Mouse (Mus musculus) ES-E14 (cell line): ENCODE measurements at regions not wholly inside any gene's neighbourhood (a gene's known extent, or its start where the extent isn't known, plus 50 kb on each side); places are given as distances from the start of the nearest gene placed in this dataset.
A peak's percentile ranks its signal among the peaks of the same experiment; 100 is the strongest.
"Not testable (repeated sequence)": the region's sequence is repeated elsewhere in the genome, so short reads cannot be mapped to it uniquely, and the experiment has no call there.

Experiments used
- DNase-seq: peaks from one replicate; pipeline ENCODE4 v3.0.0-alpha.2; 2013; ENCODE audit warnings: low read depth, low spot score
- H3K27ac ChIP-seq: 2 replicates; pipeline ENCODE4 v1.5.1; 2012; ENCODE audit warnings: low read depth, mild to moderate bottlenecking, low read length, moderate library complexity, mixed read lengths; ENCODE audit not compliant: poor library complexity, insufficient read depth, severe bottlenecking
- H3K36me3 ChIP-seq: 2 replicates; pipeline ENCODE4 v1.6.1; 2012; ENCODE audit warnings: mild to moderate bottlenecking, low read length, moderate library complexity, mixed read lengths; ENCODE audit not compliant: control insufficient read depth, poor library complexity, insufficient read depth, severe bottlenecking
- H3K4me1 ChIP-seq, 2 experiments: fragments of 150-350 bp in 1 of 2; sonication (generic) in 1 of 2; 2 replicates each; pipeline ENCODE4 v1.6.1; 2012; ENCODE audit warnings: low read length in 2 of 2, mild to moderate bottlenecking in 1 of 2, mixed read lengths in 1 of 2; ENCODE audit not compliant: control insufficient read depth in 2 of 2, insufficient read depth in 2 of 2, poor library complexity in 1 of 2
- H3K4me3 ChIP-seq, 2 experiments: fragments of 150-350 bp in 1 of 2; sonication (generic) in 1 of 2; 2 replicates each; pipeline ENCODE4 v1.5.1; 2012; ENCODE audit warnings: low read length in 2 of 2, low read depth in 1 of 2, mild to moderate bottlenecking in 1 of 2, mixed read lengths in 1 of 2; ENCODE audit not compliant: insufficient read depth in 1 of 2, poor library complexity in 1 of 2, severe bottlenecking in 1 of 2
- H3K9ac ChIP-seq: 2 replicates; pipeline ENCODE4 v1.6.1; 2012; ENCODE audit warnings: low read depth, mild to moderate bottlenecking, low read length, mixed read lengths; ENCODE audit not compliant: poor library complexity, insufficient read depth, severe bottlenecking
- H3K9me3 ChIP-seq: fragments of 150-350 bp; sonication (generic); 2 replicates; pipeline ENCODE4 v1.6.1; 2012; ENCODE audit warnings: low read depth, mild to moderate bottlenecking, low read length; ENCODE audit not compliant: control insufficient read depth, insufficient read depth
- CHD2 ChIP-seq: IDR thresholded peaks from 2 replicates; pipeline ENCODE4 v1.6.1; 2014; ENCODE audit warnings: mild to moderate bottlenecking, low read depth, low read length, inconsistent platforms
- HCFC1 ChIP-seq: IDR thresholded peaks from 2 replicates; pipeline ENCODE4 v1.6.1; 2012; ENCODE audit warnings: low read length, inconsistent platforms, borderline replicate concordance; ENCODE audit not compliant: insufficient read depth
- MAFK ChIP-seq: IDR thresholded peaks from 2 replicates; pipeline ENCODE4 v1.6.1; 2014; ENCODE audit warnings: mild to moderate bottlenecking, low read depth, low read length, inconsistent platforms; ENCODE audit not compliant: insufficient read depth
- ZC3H11A ChIP-seq: IDR thresholded peaks from 2 replicates; pipeline ENCODE4 v1.6.1; 2012; ENCODE audit warnings: low read depth, mild to moderate bottlenecking, inconsistent platforms, low read length, borderline replicate concordance
- ZNF384 ChIP-seq: IDR thresholded peaks from 2 replicates; pipeline ENCODE4 v1.6.1; 2012; ENCODE audit warnings: low read depth, low read length, inconsistent platforms
- in situ Hi-C, 2 experiments: fragments of 600-800 bp; cut with MboI; formaldehyde crosslinking; loops; one replicate each; pipeline ENCODE4 v1.15.1; 2025; ENCODE audit warnings: low sequenced_read_pairs in 2 of 2, inconsistent platforms in 1 of 2; ENCODE audit not compliant: unreplicated experiment in 2 of 2

- Histone ChIP-seq H3K4me3 (no peak overlapping the region), H3K27ac (no peak overlapping the region), H3K9me3 (0 out of 2 replicates have a peak, but pooled peaks cover under 1% of the 10 kb centered on the region), H3K4me1 (no peaks in the 10 kb centered on the region), H3K36me3 (no peaks in the 10 kb centered on the region), H3K9ac (no peak overlapping the region)
- peak; percentile 38 for DNase-seq
- in situ Hi-C loops: no loop called here
- TF ChIP-seq CHD2 (no peak), ZNF384 (peak; percentile 94), ZC3H11A (peak; percentile 61; the same call in 1 of the 2 replicates), MAFK (no peak), HCFC1 (no peak)
Observed at GRCm38 (mm10) chr4:61998366-61998765, 55.6 kb downstream of the Mup20 start.

- H3K27ac ChIP-seq, in situ Hi-C loops, H3K9me3 ChIP-seq, H3K9ac ChIP-seq, H3K4me1 ChIP-seq, H3K36me3 ChIP-seq, DNase-seq, H3K4me3 ChIP-seq: not testable (repeated sequence)
Observed at GRCm38 (mm10) chr4:61989941-61990340, 64.0 kb downstream of the Mup20 start.

GRCm38 (mm10) chr4:61976159-61976558, 77.8 kb downstream of the Mup20 start:
- in situ Hi-C loops: no loop called here
- Histone ChIP-seq H3K9ac (no peak overlapping the region), H3K36me3 (no peaks in the 10 kb centered on the region), H3K4me3 (no peak overlapping the region), H3K4me1 (no peaks in the 10 kb centered on the region), H3K27ac (no peak overlapping the region), H3K9me3 (no peaks in the 10 kb centered on the region)
- no peak for DNase-seq
- TF ChIP-seq MAFK (no peak), ZNF384 (no peak), ZC3H11A (no peak), HCFC1 (no peak), CHD2 (no peak)

- no peak for TF ChIP-seq ZNF384
- no peak for TF ChIP-seq MAFK
- no peak for TF ChIP-seq HCFC1
- TF ChIP-seq ZC3H11A: no peak; the same call in 1 of the 2 replicates
- TF ChIP-seq CHD2: no peak
- H3K9me3 ChIP-seq: no peaks in the 10 kb centered on the region
- DNase-seq: peak; percentile 45
- in situ Hi-C loops: no loop called here
- no peak overlapping the region for H3K27ac ChIP-seq
- no peak overlapping the region for H3K9ac ChIP-seq
- no peaks in the 10 kb centered on the region for H3K36me3 ChIP-seq
- H3K4me3 ChIP-seq: no peak overlapping the region
- peaks cover 0 to 3% of the 10 kb centered on the region in 2 experiments; a peak in 2 of 4 replicates for H3K4me1 ChIP-seq
Observed at GRCm38 (mm10) chr4:61973236-61973635, 80.7 kb downstream of the Mup20 start.

- TF ChIP-seq ZNF384 (no peak), HCFC1 (no peak), MAFK (no peak), ZC3H11A (no peak), CHD2 (no peak)
- no peak for DNase-seq
- Histone ChIP-seq H3K36me3 (no peaks in the 10 kb centered on the region), H3K4me1 (peaks cover 0 to 6% of the 10 kb centered on the region in 2 experiments; a peak in 2 of 4 replicates), H3K9ac (no peak overlapping the region), H3K27ac (no peak overlapping the region), H3K4me3 (no peak overlapping the region), H3K9me3 (no peaks in the 10 kb centered on the region)
- in situ Hi-C loops: no loop called here
Observed at GRCm38 (mm10) chr4:61969691-61970090, 84.3 kb downstream of the Mup20 start.
